Mouse (Mus musculus) forebrain, postnatal 0 days (tissue): Measurements from ENCODE around the gene Ppp1r12b. TPM values are rescaled to one million over a fixed set of nuclear protein-coding genes. Genes with fewer than 3 reads are reported as not detected.

Experiments used
- ATAC-seq: fragments of 200-750 bp; cut with Nextera tagmentation; 2 replicates; pipeline ENCODE4 v1.8.0; 2017; ENCODE audit warnings: mild to moderate bottlenecking, moderate library complexity
- DNase-seq: peaks from one replicate; pipeline ENCODE4 v3.0.0-alpha.2; 2015
- H3K27ac ChIP-seq: fragments of 300-500 bp; sonication (generic); 2 replicates; pipeline ENCODE4 v1.5.1; 2014; ENCODE audit warnings: low read depth, mild to moderate bottlenecking, antibody characterized with exemption, low read length, moderate library complexity, mixed read lengths
- H3K27me3 ChIP-seq: fragments of 300-500 bp; sonication (generic); 2 replicates; pipeline ENCODE4 v1.6.1; 2014; ENCODE audit warnings: mild to moderate bottlenecking, low read length, mixed read lengths; ENCODE audit not compliant: insufficient read depth
- H3K36me3 ChIP-seq: fragments of 300-500 bp; sonication (generic); 2 replicates; pipeline ENCODE4 v1.6.1; 2014; ENCODE audit warnings: mild to moderate bottlenecking, moderate library complexity; ENCODE audit not compliant: insufficient read depth
- H3K4me1 ChIP-seq: fragments of 300-500 bp; sonication (generic); 2 replicates; pipeline ENCODE4 v1.6.1; 2014; ENCODE audit warnings: antibody characterized with exemption; ENCODE audit not compliant: insufficient read depth
- H3K4me2 ChIP-seq: fragments of 300-500 bp; sonication (generic); 2 replicates; pipeline ENCODE4 v1.6.1; 2014; ENCODE audit warnings: low read depth, mild to moderate bottlenecking, moderate library complexity
- H3K4me3 ChIP-seq: fragments of 300-500 bp; sonication (generic); 2 replicates; pipeline ENCODE4 v1.5.1; 2014; ENCODE audit warnings: low read depth, low read length, mixed read lengths
- H3K9ac ChIP-seq: fragments of 300-500 bp; sonication (generic); 2 replicates; pipeline ENCODE4 v1.6.1; 2014; ENCODE audit warnings: mild to moderate bottlenecking
- H3K9me3 ChIP-seq: fragments of 300-500 bp; sonication (generic); 2 replicates; pipeline ENCODE4 v1.6.1; 2016; ENCODE audit warnings: low read length
- CTCF ChIP-seq: sonication (generic); IDR thresholded peaks from 2 replicates; pipeline ENCODE4 v1.5.1; 2016; ENCODE audit warnings: antibody characterized with exemption, control low read depth, low read depth
- WGBS: fragments of 180-500 bp; shearing (Covaris S2); extraction: QIAGEN DNeasy Blood & Tissue Kit; methylation state at CpG from one replicate; pipeline ENCODE4 v1.1.7; 2014; 5-methylcytosine and 5-hydroxymethylcytosine counted together
- polyA plus RNA-seq: library from polyadenylated mRNA; unstranded; fragments of >200 nt; fragmentation: Nextera tagmentation; extraction: Ambion mirVana; gene quantifications from 2 replicates; pipeline ENCODE4 v1.2.1, GENCODE M21; 2015
- total RNA-seq: library from RNA; depleted of rRNA; stranded (reverse); fragments of >200 nt; gene quantifications from 2 replicates; pipeline ENCODE4 v1.2.3, GENCODE M21; 2014

Gene Ppp1r12b
- total and polyA plus RNA-seq, 2 experiments from 2014 or later = 12.4 to 39.9 TPM

GRCm38 (mm10) chr1:134774728-134775287 is 180.9 kb downstream of the Ppp1r12b start:
- H3K9ac ChIP-seq = no peak overlapping the region
- WGBS = 47% methylated on average over 6 of the region's 6 CpGs
- no peak overlapping the region for H3K4me2 ChIP-seq
- no peak for DNase-seq
- TF ChIP-seq CTCF = no peak
- H3K36me3 ChIP-seq = peaks cover 27% of the 10 kb centered on the region
- no peaks in the 10 kb centered on the region for H3K9me3 ChIP-seq
- no peaks in the 10 kb centered on the region for H3K27me3 ChIP-seq
- H3K27ac ChIP-seq = no peak overlapping the region
- no peak for ATAC-seq
- no peaks in the 10 kb centered on the region for H3K4me1 ChIP-seq
- H3K4me3 ChIP-seq = no peak overlapping the region

DNA sequence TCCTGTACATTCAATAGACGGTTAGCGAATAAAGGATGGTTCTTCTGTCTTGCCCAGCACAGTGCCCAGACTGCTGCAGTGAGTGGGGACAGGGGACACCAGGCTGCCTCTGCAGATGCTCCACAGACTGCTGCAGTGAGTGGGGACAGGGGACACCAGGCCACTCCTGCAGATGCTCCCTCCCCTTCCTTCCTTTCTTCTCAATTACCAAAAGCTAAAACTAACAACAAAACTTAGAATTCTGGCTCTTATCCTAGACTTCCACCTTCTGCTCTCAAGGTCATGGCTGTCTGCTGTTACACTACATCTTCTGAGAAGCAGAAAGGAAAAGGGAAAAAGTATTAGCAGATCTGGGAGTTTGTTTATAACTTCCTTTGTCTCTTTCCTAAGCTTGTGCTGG is 181.5 kb downstream of the Ppp1r12b start:
- no peak overlapping the region for H3K9ac ChIP-seq
- H3K9me3 ChIP-seq = no peaks in the 10 kb centered on the region
- H3K4me2 ChIP-seq = no peak overlapping the region
- no peak for TF ChIP-seq CTCF
- 78% methylated on average over 2 of the region's 2 CpGs for WGBS
- ATAC-seq = no peak
- H3K36me3 ChIP-seq = peaks cover 27% of the 10 kb centered on the region
- H3K4me3 ChIP-seq = no peak overlapping the region
- H3K27me3 ChIP-seq = no peaks in the 10 kb centered on the region
- no peak overlapping the region for H3K27ac ChIP-seq
- DNase-seq = no peak
- no peaks in the 10 kb centered on the region for H3K4me1 ChIP-seq

DNA sequence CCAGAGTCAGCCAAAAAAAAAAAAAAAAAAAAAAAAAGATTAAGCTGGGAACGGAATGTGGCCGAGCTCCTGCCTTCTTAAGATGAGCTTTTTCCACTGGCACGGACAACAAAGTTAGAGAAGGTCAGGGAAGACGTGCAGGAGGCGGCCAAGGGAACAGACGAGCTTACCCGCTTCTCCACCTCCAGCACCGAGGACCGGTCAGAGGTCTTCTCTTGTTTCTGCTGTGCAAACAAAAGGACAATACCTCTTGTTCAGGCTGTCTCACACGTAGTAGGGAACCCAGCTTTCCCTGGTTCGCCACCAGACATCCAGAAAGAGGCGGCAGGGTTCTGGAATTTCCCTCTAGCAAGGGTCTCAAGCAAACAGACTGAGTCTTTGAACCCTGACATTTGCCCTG is 182.5 kb downstream of the Ppp1r12b start:
- Histone ChIP-seq H3K9ac (no peak overlapping the region), H3K36me3 (peaks cover 30% of the 10 kb centered on the region), H3K4me2 (no peak overlapping the region), H3K27ac (no peak overlapping the region), H3K9me3 (no peaks in the 10 kb centered on the region), H3K4me3 (no peak overlapping the region), H3K4me1 (no peaks in the 10 kb centered on the region), H3K27me3 (no peaks in the 10 kb centered on the region)
- DNase-seq (no peak), ATAC-seq (no peak)
- WGBS = 56% methylated on average over 12 of the region's 12 CpGs
- no peak for TF ChIP-seq CTCF

DNA sequence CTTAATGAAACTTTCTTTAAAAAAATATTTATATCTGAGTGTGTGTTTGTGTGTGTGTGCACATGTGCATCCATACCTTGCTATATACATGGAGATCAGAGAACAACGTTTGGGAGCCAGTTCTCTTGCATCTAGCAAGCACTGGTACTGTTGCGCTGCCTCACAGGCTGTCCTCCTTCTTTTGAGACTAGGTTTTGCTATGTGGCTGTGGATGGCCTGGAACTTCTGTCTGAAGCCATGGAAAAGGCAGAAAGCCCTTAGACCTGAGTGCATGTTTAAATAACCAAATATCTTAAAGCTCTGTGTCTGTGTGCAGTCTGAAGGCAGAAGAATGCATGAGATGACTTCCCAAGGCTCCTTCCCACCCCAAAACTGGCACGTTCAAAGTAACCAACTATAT is 182.9 kb downstream of the Ppp1r12b start:
- ATAC-seq = no peak
- 88% methylated on average over 3 of the region's 3 CpGs for WGBS

GRCm38 (mm10) chr1:134771999-134772398 is 183.7 kb downstream of the Ppp1r12b start:
- DNase-seq (no peak), ATAC-seq (no peak)
- 91% methylated on average over 7 of the region's 7 CpGs for WGBS
- Histone ChIP-seq H3K4me2 (no peak overlapping the region), H3K27ac (no peak overlapping the region), H3K36me3 (peaks cover 40% of the 10 kb centered on the region), H3K4me3 (no peak overlapping the region), H3K4me1 (no peaks in the 10 kb centered on the region), H3K9ac (no peak overlapping the region), H3K9me3 (no peaks in the 10 kb centered on the region), H3K27me3 (no peaks in the 10 kb centered on the region)
- TF ChIP-seq CTCF = no peak

More for the DNA sequence above, 182.9 kb downstream of the Ppp1r12b start:
- DNase-seq = no peak
- no peak overlapping the region for H3K4me2 ChIP-seq
- H3K9me3 ChIP-seq = no peaks in the 10 kb centered on the region
- H3K27ac ChIP-seq = no peak overlapping the region
- H3K4me3 ChIP-seq = no peak overlapping the region
- H3K36me3 ChIP-seq = peaks cover 34% of the 10 kb centered on the region
- H3K4me1 ChIP-seq = no peaks in the 10 kb centered on the region
- H3K27me3 ChIP-seq = no peaks in the 10 kb centered on the region
- H3K9ac ChIP-seq = no peak overlapping the region
- no peak for TF ChIP-seq CTCF

DNA sequence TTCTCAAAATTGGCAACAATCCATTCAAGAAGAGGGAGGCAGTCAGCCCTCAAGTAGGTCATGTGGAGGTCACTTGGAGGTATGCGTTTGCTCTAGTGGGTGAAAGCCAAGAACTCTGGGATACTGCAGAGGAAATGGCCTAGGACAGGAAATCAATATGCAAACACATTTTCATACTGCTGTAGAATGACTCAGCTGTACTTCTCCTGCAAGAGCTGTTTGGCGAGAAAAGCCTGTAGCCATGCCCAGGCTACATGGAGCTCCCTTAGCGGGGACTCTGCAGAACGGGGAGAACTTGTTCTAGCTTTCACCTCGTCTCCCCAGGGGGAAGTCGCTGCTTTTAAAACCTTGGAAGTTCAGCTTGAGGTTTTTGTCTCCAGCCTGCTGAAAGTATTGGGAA is 184.4 kb downstream of the Ppp1r12b start:
- no peaks in the 10 kb centered on the region for H3K27me3 ChIP-seq
- no peak overlapping the region for H3K4me3 ChIP-seq
- 73% methylated on average over 6 of the region's 6 CpGs for WGBS
- no peak for TF ChIP-seq CTCF
- no peak for DNase-seq
- H3K4me2 ChIP-seq = no peak overlapping the region
- H3K36me3 ChIP-seq = peaks cover 38% of the 10 kb centered on the region
- H3K27ac ChIP-seq = no peak overlapping the region
- ATAC-seq = no peak
- no peak overlapping the region for H3K9ac ChIP-seq
- H3K4me1 ChIP-seq = no peaks in the 10 kb centered on the region
- H3K9me3 ChIP-seq = no peaks in the 10 kb centered on the region

DNA sequence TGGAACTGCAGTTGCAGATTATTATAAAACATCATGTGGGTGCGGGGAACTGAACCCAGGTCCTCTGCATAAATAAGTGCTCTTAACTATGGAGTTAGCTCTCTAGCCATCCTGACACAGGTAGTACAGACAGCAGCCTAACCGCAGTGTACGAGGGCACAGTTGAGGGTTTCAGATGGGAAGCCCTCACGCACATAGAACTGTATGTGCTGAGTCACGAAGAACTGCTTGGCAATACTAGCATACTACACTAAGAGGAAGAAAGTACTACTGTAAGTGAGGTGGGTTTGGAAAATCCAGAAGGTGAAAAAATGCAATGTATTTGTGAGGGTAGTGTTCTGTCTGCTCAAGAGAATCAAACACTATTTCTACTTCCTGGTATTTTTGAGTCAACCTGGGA is 185.4 kb downstream of the Ppp1r12b start:
- no peak for ATAC-seq
- WGBS = 95% methylated on average over 5 of the region's 5 CpGs

DNA sequence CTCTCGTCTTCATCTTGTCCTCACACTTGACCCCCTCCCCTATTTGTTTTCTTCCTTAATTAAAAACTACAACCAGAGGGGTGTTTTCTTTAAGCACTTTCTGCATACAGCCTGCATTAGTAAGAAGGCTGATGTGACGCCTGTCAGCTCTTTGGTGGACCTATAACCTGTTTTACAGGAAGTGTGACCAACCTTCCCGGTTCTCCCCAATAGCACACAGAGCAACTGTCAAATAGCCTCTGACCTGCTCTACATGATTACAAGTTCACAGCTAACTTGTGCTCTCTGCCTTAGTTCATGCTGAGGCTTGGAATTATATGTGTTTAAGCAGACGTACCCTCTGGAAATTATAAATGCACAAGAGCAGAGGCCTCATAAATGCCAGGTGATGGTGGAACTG is 189.3 kb downstream of the Ppp1r12b start:
- H3K4me1 ChIP-seq = no peaks in the 10 kb centered on the region
- no peak overlapping the region for H3K4me3 ChIP-seq
- no peak overlapping the region for H3K4me2 ChIP-seq
- no peaks in the 10 kb centered on the region for H3K9me3 ChIP-seq
- no peaks in the 10 kb centered on the region for H3K27me3 ChIP-seq
- no peak overlapping the region for H3K27ac ChIP-seq
- 87% methylated on average over 4 of the region's 4 CpGs for WGBS
- no peak overlapping the region for H3K9ac ChIP-seq
- ATAC-seq (no peak), DNase-seq (no peak)
- H3K36me3 ChIP-seq = peaks cover 24% of the 10 kb centered on the region
- no peak for TF ChIP-seq CTCF

More for the DNA sequence above, 185.4 kb downstream of the Ppp1r12b start:
- TF ChIP-seq CTCF = no peak
- Histone ChIP-seq H3K4me3 (no peak overlapping the region), H3K4me1 (no peaks in the 10 kb centered on the region), H3K9me3 (no peaks in the 10 kb centered on the region), H3K27ac (no peak overlapping the region), H3K27me3 (no peaks in the 10 kb centered on the region), H3K9ac (no peak overlapping the region), H3K4me2 (no peak overlapping the region), H3K36me3 (peaks cover 40% of the 10 kb centered on the region)
- no peak for DNase-seq
